Mouse (Mus musculus) gastrocnemius, postnatal 25 days (tissue): ENCODE data around the gene Pard3b. TPM values are rescaled to one million over a fixed set of nuclear protein-coding genes. Genes with fewer than 3 reads are reported as not detected.
"Not testable (repeated sequence)": the region's sequence is repeated elsewhere in the genome, so short reads cannot be mapped to it uniquely, and the experiment has no call there.

Experiments used
- DNase-seq: peaks from one replicate; pipeline ENCODE4 v3.0.0; 2022
- total RNA-seq, 2 experiments: library from RNA; stranded (reverse); gene quantifications; 1 replicate in 1 of 2; 2 replicates in 1 of 2; pipeline ENCODE4 v1.2.3; 2021

Gene Pard3b
- total RNA-seq, 2 experiments from 2014 or later, result 5.6 to 7.0 TPM

DNA sequence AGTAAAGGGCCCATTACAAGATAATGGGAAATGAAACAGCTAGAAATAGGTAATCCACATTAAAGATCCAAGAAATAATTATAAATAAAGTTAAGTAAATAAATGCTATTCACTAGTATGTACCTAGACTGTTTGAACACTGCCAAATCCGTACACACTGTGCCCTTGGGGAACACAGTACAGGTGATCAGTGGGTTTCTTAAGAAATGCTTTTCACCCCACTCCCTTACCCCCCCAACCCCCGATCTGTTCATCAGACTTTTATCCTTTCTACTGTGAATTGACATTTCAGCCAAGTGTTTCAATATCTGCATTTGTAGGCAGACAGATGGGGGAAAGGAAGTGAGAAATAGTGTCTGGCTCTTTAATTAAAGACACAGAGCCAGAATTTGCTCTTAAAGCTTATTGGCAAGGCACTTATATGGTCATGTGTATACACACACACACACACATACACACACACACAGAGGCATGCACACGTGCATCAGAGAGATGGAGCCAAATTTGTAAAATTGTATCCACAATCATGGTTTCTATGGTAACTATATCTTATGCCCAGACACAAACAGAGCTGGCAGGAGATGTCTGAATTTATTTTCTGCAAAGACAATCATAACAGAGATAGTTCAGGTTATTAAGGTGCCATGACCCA is 938.4 kb downstream of the Pard3b start:
- no peak for DNase-seq

DNA sequence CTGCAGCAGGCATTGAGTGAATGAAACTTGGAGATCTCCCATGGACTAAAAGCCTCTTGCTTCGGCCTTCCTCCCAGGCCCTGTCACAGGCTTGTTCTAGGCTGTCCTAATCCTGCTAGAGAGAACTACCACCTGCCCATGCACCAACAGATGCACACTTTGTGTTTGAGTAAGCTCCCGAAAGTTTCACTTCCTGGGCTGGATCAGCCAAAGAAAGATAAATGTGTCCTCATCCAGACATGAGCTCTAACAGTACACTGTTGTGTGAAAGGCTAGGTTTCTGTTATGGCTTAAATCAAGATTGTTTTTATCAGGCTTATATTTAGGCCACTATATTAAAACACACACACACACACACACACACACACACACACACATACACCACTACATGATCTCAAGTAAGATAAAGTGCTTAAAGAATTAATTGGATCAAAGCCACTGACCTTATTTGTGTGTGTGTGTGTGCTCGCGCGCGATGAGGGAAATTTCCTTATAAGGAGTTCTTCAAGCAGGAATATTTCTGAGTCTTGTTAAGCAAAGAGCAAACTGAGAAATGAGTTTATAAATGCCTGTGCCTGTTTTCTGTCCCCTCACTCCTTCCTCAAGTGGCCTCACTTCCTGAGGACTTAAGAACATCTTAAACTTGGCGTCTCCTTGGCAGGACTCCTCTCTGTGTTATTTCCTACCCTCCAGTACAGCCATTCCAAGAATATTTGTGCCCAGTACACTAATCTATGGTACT is 940.6 kb downstream of the Pard3b start:
- no peak for DNase-seq

DNA sequence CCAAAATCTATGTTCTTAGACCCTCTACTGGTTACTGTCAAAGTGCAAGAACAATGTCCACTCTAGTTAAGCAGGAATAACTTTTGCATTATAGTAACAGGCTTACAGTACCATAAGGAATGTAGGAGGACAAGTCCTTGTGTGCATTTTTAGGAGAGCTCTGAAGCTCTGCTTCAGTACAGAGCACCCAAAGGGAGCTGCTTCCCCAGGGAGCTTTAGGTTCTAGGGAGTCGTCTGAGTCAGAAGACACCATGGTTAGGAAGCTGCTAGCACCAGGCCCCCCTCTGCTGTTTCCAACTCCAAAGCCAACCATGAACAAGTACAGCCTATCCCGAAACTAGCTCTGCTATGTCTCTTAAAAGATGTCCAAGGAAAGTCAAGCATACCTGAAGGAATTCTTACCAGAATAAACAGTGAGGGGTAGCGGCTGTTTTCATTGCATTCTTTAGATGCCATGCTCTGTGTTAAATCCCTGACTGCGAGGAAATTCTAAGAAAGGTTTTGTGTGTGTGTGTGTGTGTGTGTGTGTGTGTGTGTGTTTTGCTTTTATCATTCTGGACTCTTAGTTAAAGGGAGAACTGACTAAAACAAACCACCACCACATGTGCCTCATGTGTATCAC is 941.8 kb downstream of the Pard3b start:
- DNase-seq, result no peak

DNA sequence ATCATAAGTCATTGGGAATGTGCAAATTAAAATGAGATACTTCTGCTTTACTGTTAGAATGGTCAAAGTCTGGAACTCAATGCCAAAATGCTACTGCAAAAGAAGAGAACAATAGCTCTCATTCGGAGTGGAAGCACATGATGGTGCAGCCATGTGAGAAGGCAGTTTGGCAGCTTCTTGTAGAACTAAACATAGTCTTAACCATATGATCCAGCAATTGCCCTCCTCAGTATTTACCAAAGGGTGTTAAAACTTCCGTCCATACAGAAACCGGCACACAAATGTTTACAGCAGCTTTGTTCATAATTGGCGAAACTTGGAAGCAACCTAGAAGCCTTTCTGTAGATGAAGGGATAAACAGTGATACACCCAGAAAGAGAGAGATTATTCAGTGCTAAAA is 943.9 kb downstream of the Pard3b start:
- DNase-seq, result no peak

DNA sequence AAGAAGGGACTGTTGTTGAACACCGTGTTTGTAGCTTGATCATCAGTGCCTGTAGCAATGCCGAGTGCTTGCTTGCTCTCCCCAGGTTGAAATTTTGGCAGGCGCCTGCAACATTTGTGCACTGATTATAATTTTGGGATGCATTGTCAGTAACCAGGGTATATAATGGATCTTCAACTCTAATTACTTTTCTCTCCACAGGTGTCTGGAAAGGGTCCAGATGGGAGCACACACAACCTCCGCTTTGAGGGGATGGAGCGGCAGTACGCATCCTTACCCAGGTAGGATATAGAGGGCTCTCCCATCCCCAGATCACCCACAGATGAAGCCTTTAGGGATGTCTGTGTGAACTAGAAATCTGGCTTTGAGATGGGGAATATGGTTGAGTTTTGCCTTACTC is 948.9 kb downstream of the Pard3b start:
- no peak for DNase-seq

DNA sequence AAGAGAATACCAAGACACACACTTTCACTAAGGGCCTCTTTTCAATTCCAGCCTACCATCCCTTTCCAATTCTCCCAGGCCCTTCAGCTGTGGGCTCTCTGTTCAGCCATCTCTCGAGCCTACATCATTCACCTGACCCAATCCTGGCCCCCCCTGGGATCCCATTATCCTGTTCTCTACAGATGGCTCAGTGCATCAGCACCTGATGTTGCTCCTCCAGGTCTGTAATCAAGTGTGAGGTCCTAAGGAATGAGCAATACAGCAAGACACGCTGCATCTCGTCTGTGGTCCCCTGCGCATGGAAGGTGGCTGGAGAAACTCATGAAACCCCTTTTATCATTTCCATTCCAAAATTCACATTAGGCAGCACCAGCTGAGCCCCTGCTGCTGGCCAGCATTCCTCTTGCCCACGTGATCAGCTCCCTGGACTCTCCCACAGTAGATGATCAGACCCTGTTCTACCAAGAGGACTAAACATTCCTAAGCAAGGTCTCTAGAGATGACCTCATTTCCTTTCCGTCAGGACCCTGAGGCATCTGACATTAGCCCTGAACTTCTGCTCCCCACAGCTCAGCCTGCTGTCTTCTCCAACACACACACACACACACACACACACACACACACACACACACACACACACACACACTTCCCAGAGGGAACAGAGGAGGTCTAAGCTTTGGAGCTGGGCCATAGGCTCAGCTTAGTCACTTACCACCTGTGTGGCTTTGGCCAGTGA is 952.8 kb downstream of the Pard3b start:
- peak; percentile 16 for DNase-seq

DNA sequence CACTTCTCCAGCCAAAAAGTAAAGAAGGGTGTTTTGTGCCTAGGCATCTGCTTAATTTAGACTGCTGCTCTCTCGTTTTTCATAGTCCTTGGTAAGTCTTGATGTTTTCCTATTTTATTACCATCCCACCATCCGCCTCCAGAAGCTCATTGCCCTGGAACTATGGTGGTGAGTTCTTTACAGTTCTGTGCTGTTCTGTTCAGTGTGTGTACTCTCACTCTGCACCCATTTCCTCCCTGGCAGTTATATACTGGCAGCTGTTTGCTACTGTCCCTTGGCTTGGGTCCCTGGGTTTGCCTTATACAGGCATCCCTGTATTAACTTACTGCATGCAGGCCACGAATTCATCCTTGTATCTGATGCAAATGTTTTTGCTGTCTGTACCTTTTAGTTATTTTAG is 956.8 kb downstream of the Pard3b start:
- no peak for DNase-seq

DNA sequence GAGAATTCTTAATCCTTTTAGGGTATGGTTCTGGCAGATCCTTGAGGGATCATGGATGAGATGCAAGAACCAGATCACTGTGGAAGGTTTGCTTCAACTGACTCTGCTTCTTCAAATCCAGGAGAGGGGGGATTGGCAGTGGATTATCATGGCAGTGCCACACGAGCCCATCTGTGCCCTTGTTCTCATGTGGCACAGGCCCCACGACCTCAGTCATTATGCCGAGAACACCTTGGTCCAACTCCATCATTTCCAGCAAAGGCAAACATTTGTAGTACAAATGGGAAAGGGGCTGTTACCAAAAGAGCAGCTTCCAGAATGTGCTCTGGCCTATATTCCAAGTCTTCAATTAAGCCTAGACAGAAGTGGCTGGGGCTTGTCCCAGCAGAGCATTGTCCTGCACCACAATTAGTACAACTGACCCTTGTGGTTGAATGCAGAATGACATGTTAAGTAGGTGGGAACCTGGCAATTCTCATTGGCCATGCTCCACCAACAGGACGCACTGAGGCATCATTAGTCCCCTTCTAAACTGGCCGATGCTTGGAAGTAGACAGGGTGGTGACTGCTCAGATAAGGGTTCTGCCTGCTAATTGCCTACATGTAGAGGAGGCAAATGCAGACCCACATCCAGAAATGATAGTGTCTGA is 959.3 kb downstream of the Pard3b start:
- no peak for DNase-seq

DNA sequence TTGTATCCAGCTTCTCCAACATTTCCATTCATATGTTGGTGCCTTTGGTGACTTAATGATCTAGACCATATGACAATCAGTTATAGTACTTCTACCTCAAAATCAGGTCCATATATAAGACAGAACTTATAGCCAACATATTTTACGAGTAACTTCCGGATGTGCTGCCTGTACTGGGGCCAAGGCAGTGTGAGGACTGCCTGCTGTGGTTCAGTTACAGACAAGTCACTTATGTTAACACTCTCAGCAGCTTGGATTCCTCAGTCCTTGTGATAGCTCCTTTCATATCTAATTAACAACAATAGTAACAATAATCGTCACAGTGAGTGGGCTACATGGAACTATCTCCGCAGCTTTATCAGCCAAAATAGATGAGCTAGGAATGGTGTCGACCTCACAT is 959.9 kb downstream of the Pard3b start:
- no peak for DNase-seq

DNA sequence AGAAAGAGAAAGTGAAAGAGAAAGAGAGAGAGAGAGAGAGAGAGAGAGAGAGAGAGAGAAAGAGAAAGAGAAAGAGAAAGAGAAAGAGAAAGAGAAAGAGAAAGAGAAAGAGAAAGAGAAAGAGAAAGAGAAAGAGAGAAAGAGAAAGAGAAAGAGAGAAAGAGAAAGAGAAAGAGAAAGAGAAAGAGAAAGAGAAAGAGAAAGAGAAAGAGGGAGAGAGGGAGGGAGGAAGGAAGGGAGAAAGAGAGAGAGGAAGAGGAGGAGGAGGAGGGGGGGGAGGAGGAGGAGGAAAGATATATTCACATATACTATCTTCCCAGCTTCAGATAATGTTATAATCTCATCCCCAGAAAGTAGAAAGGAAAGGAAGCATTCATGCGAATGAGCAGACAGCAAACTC is 966.0 kb downstream of the Pard3b start:
- DNase-seq, result not testable (repeated sequence)

DNA sequence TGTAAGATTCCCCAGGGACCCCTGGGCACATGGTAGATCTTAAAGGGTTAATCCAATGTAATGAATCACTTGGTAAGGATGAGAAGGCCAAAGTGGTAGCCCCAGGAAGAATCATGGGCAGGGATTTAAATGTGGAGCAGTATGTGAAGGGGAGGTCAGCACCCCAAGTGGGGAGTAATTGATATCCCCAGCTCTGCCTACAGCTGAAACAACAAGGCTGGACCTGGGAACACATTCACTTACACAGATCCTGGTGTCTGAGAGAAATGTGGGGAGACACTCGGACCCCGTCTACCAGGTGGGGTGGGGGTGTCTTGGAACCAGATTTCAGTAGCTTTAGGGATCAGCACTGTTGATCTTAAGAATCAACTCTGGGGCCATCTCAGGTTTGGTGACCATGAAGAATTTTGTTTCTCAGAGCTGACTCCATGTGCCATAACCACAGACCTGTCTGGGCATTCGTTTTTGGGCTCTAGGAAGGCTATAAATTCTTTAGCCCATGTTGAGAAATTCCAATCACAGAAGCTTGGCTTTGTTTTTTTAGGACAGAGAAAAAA is 979.6 kb downstream of the Pard3b start:
- DNase-seq, result no peak

DNA sequence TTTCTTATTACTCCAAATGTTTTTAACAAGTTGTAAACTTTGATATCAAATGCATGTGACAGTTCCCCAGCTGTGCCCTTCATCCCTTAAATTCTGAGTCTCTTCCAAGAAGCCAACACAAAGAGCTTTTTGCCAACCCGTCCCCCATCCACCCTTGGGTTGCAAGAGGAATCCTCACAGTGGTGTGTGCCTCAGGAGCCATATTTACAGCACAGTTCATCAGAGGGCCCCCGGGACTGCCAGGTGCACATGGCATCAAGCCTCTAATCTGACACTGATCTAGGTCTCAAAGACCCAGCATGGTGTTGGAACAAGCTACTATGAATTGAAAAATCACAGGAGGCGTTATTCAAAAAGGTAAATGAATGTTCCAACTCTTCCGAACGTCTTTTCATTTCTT is 980.8 kb downstream of the Pard3b start:
- DNase-seq, result no peak

DNA sequence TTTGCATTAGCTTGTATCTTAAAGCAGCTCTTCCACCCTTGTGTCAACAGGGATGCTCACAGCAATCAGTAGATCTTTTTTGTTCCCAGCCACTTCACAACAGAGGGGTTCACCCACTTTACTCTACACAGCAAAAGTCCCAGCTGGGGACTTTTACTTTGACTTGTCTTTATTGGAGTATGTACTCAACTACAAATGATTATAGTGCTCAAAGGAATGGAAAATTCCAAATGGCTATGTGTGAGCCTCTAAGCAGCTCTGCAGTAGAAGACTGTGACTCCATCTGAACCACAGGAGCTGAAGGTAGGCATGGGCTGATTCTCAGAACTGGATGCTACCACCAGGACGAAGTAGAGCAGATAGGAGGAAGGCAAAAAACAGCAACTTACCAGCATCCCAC is 983.8 kb downstream of the Pard3b start:
- DNase-seq, result no peak

DNA sequence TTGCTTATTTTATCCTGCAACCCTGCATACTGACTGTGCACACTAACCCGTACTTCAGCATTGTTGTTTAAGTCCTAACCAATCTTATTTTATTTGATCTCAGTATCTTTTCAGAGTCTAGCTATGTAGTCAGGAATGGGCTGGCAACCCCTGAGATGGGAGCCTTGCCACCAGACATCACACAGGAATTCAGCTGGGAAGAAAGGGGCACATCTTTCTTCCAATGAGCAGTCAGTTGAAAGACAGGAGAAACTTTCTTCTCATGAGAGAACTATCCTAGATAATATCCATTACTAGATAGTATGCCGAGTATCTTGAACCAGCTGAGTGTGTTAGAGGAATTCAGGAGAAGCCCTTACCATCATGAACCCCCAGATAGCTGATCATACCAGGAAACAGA is 985.5 kb downstream of the Pard3b start:
- DNase-seq, result no peak

DNA sequence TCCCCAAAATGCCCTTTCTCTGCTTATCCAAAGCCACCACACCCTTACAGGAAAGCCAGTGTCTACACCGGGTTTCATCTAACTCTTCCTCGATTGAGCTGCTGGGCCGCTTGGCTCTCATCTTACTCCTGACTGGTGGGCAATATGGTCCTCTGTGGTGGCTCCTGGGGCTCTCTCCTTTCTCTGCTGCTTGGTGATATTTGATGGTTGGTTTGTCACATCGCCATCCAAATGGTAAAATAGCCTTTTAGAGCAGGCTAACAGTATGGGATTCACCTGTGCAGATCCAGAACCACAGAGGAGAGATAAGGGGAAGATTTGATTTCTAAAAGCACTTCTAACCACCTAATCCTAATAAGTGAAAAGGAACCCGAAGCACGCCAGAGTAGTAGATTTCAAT is 986.2 kb downstream of the Pard3b start:
- no peak for DNase-seq

DNA sequence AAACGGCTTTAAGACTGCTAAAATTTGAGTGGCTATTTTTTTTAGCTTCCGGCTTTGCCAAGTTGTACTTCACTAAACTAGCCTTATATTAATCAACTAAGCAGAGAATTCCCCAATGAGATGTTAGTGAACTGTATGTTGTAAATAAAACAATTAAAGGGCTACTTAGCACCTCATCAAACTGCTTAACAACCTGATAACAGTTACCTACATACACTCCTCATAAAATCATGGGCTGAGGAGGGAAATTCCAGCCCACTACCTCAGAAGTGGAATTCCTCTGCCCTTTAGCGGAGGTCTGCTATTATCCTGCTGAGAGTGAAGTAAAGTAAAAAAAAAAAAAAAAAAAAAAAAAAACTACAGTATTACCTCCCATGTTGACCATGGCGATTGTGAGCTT is 986.7 kb downstream of the Pard3b start:
- no peak for DNase-seq

DNA sequence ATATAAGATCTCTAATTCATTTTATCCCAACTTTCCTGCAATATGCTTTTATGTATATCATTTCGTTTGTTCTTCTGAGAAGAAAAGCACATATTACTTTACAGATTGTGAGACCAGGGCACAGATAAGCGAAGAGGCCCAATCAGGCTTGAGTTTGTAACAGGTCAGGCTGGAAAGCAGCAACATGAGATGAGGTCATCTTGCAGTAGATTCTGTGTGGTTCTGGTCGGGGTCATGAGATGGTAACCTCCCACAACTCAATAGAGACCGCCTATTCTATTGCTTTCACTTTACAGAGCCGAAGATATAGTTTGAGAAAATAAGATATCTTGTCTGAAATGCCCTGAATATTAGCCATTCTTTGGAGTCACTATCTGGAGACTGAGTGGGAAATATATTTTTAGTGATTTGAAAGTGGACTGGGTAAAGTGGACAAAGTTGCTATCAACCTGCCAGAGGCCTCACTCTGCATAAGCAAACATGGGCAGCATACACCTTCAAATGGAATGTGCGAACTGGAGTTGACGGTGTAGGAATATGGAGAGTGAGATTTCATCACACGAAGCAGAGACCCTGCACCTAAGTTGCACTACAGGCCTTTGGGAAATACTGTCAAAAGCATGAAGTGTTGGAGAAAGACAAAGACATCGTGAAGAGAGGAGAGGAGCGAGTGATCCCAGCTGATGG is 987.3 kb downstream of the Pard3b start:
- DNase-seq, result no peak

DNA sequence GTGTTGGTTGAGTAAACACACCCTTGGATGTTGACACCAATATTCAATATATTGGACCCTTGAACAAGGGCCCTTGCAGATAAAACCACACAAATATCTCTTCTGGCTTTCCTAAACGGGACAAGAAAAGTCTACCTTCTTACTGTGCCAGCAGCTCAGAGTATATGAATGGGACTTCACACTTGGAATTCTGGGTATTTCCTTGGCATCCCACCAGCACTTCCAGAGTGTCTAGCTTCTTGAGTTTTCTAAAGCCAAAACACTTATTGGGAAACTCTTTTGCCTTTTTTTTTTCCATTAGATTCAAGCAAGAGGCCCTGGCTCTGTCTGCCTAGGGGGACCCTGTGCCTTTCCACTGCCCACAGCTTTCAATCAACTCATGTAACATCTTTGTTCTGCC is 991.3 kb downstream of the Pard3b start:
- no peak for DNase-seq

DNA sequence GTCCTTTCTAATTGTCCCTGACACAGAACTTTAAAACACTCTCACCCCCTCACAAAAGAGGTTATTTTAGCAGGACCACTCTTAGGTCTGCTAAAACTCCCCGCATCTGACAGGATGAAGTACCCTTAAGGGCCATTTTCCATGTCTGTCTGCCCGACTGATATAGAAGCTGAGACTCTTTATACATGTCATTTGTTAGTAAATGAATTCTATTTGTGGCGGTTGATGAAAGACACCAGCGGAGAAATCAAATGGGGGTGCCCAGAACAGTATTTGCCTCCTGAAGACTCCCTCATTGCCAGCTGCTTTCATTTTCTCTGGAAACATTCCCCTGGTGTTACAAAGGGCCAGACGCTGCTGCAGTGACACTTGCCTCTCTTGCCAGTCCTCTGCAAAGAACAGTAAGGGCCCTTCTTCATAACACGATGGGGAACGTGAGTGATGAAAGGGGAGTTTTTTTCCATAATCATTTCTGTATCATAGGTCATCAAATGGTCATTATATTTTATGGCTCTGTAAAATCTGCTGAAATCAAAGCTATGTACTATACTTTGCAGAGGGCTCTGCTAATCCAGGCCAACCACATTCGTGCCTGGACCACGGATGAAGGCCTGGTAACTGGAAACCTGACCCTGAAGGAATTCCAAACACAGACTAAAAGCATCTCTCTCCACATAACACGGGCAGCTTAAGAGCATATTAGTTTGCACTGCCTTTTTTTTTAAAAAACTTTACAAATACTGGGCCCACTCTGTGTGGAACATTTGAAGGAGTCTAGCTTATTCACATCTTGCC is 993.1 kb downstream of the Pard3b start:
- DNase-seq, result no peak

DNA sequence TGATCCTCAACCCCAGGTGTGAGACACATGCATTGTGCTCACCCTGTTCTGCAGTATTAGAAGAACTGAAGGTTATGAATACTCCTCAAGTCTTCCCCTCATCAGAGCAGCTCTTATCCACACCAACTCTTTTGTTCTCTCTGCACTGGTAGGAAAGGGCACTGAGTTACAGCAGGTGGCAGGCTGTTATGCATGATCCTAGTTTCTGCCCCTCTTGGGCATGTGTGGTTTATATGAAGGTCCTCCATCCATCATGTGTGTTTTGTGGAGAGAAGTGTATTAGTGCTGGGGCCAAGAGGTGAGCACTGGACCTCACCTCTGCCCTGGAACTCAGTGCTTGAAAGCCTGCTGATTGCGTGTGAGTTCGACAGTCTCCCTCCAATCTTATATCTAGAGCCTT is 994.3 kb downstream of the Pard3b start:
- no peak for DNase-seq

DNA sequence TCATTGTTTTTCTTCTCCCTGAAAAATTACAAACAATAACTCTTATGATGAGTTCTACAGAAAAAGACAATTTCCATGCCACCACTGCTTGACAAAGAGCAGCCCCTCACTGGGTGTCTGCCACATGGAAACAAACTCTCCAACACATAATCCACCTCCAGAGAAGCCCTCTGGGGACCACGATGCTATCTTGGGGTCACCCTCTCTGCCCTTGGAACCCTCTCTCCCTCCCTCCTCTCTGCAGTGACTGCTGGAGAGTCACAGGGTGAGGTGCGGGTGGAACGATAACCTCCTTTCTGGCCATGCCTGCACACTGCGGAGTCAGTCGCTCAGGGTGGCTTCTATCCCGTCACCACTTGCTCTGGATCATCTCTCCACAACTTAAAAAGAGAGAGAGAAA is 996.6 kb downstream of the Pard3b start:
- no peak for DNase-seq
